Mouse (Mus musculus) thymus, adult 2 months (tissue): ENCODE measurements around the gene Rnf215.

Experiments used
- CTCF ChIP-seq: fragments of 200-500 bp; IDR thresholded peaks from 2 replicates; pipeline ENCODE4 v1.5.1; 2012; ENCODE audit warnings: mild to moderate bottlenecking, control low read depth, low read length, moderate library complexity, borderline replicate concordance; ENCODE audit not compliant: control insufficient read depth, poor library complexity, insufficient read depth; ENCODE audit errors: extremely low read depth
- POLR2A ChIP-seq: fragments of 200-500 bp; IDR thresholded peaks from 2 replicates; pipeline ENCODE4 v1.6.1; 2012; ENCODE audit warnings: mild to moderate bottlenecking, low read length, control low read depth, moderate library complexity; ENCODE audit not compliant: control insufficient read depth, poor library complexity, insufficient read depth; ENCODE audit errors: extremely low read depth

DNA sequence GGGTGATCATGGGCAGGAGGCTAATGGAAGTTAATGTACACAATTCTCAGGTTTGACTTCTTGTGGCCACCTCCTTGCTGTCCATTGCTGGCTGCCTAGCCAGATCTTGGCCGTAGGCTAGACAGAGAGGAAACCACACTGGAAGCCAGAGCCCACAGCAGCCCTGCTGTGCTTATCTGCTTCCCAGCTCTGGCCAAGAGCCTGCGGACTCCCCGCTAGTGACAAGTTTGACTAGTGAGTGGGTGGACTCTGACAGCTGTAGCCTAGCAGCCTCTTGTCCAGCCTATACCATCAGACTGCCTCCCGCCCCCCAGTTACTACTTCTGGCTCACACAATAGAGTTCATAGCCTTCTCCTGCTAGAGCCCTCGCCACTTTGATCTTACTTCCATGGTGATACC is 15.4 kb upstream of the Rnf215 start:
- TF ChIP-seq POLR2A = no peak
- no peak for TF ChIP-seq CTCF
